Mouse (Mus musculus): ENCODE measurements around the gene Zfp979.
"Not testable (repeated sequence)": the region's sequence is repeated elsewhere in the genome, so short reads cannot be mapped to it uniquely, and the experiment has no call there.

The Zfp979 gene

GRCm38 (mm10) chr4:147642413-147642812, at the start of gene Zfp979:
Gene Zfp979, minus strand, starts transcription at chr4:147642513.
- DNase-seq (ENCODE audit: low spot score): not testable (repeated sequence)

DNA sequence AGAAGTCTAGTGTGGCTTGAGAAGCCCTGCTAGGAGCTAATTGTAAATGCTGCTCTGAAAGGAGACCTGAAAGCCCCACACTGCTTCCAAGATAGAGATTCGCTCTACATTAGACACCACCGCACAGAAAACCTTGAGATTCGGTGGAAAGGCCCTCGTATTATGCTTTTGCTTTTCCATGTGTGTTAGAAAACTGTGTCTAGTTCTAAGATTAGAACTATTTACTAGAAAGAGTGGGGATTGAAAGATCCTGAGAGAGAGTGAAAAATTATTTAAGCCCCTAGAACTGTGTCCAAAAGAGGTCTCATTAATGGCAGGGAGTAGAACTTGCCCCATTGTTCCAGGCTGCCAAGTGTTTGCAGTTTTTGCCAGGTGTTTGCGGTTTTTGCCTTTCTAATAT, 12.9 kb upstream of the Zfp979 start:
- not testable (repeated sequence) for DNase-seq (ENCODE audit: low spot score)

GRCm38 (mm10) chr4:147647407-147647806, 5.1 kb upstream of the Zfp979 start:
- not testable (repeated sequence) for DNase-seq (ENCODE audit: low spot score)

GRCm38 (mm10) chr4:147641932-147642331, 381 bp downstream of the Zfp979 start:
- DNase-seq (ENCODE audit: low spot score): not testable (repeated sequence)

- not testable (repeated sequence) for DNase-seq (ENCODE audit: low spot score)
Measured at GRCm38 (mm10) chr4:147633818-147634262, 8.5 kb downstream of the Zfp979 start.

DNA sequence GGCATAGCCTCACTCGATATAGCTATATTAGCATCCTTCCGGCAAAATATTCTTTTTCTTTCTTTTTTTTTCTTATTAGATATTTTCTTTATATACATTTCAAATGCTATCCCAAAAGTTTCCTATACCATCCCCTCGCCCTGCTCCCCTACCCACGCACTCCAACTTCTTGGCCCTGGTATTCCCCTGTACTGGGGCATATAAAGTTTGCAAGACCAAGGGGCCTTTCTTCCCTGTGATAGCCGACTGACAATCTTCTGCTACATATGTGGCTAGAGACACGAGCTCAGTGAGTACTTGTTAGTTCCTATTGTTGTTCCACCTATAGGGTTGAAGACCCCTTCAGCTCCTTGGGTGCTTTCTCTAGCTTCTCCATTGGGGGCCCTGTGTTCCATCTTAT, 35.8 kb downstream of the Zfp979 start:
- DNase-seq (ENCODE audit: low spot score): not testable (repeated sequence)

DNA sequence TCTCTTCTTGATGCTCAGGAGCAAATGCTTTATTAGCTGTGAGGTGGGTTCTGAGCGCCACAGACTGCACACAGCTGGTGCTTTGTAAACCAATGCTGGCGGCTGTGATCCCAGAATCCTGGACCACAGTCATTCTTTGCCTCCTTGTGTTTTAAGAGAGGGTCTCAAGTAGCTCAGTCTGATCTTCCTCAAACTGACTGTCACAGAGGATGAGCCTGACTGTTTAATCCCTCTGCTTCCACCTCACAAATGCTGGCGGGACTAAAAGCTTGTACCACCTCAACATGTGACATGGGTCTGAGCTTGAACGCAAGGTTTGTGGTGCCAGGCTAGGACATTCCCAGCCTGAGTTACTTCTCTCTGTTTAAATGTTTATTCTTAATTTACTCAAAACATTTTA, 36.8 kb downstream of the Zfp979 start:
- no peak for DNase-seq (ENCODE audit: low spot score)

- no peak for DNase-seq (ENCODE audit: low spot score)
Measured at GRCm38 (mm10) chr4:147603806-147604205, 38.5 kb downstream of the Zfp979 start.

DNA sequence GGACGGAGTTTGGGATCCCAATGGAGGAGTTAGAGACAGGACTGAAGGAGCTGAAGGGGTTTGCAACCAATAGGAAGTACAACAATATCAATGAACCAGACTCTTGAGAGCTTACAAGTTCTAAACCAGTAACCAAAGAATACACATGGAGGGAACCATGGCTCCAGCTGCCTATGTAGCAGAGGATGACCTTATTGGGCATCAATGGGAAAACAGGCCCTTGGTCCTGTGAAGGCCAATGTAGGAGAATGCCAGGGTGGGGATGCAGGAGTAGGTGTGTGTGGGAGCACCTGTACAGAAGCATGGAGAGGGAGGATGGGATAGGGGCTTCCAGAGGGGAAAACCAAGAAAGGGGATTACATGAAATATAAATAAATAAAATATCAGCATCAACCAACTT, 40.4 kb downstream of the Zfp979 start:
- no peak for DNase-seq (ENCODE audit: low spot score)

- no peak for DNase-seq (ENCODE audit: low spot score)
Measured at GRCm38 (mm10) chr4:147598831-147599230, 43.5 kb downstream of the Zfp979 start.

GRCm38 (mm10) chr4:147597685-147598084, 44.6 kb downstream of the Zfp979 start:
- DNase-seq (ENCODE audit: low spot score): no peak

DNA sequence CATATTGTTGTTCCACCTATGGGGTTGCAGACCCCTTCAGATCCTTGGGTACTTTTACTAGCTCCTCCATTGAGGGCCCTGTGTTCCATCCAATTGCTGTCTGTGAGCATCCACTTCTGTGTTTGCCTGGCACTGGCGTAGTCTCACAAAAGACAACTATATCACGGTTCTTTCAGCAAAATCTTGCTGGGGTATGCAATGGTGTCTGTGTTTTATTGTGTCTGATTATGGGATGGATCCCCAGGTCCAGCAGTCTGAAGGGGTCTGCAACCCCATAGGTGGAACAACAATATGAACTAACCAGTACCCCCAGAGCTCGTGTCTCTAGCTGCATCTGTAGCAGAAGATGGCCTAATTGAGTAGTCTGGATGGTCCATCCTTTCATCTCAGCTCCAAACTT, 47.7 kb downstream of the Zfp979 start:
- not testable (repeated sequence) for DNase-seq (ENCODE audit: low spot score)

- DNase-seq (ENCODE audit: low spot score): no peak
Measured at GRCm38 (mm10) chr4:147586511-147587473, 55.5 kb downstream of the Zfp979 start.

DNA sequence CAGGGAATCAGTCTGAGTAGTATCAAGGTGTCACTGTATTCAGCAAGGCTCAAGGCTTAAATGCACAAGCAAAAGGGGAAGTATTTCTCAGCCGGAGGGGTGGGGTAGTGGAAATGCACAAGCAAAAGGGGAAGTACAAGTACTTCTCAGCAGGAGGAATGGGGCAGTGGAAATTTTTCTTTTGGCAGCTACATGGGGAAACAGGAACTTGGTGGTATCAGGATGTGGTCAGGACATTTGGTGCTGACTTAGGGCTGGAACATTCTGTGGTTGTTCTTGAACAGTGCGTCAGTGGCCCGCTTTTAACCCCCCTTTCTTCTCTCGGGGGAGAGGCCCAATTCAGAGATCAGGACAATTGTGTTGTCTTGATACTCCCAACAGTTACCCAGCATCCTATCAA, 62.9 kb downstream of the Zfp979 start:
- not testable (repeated sequence) for DNase-seq (ENCODE audit: low spot score)

- DNase-seq (ENCODE audit: low spot score): not testable (repeated sequence)
Measured at GRCm38 (mm10) chr4:147571156-147571555, 71.2 kb downstream of the Zfp979 start.

DNA sequence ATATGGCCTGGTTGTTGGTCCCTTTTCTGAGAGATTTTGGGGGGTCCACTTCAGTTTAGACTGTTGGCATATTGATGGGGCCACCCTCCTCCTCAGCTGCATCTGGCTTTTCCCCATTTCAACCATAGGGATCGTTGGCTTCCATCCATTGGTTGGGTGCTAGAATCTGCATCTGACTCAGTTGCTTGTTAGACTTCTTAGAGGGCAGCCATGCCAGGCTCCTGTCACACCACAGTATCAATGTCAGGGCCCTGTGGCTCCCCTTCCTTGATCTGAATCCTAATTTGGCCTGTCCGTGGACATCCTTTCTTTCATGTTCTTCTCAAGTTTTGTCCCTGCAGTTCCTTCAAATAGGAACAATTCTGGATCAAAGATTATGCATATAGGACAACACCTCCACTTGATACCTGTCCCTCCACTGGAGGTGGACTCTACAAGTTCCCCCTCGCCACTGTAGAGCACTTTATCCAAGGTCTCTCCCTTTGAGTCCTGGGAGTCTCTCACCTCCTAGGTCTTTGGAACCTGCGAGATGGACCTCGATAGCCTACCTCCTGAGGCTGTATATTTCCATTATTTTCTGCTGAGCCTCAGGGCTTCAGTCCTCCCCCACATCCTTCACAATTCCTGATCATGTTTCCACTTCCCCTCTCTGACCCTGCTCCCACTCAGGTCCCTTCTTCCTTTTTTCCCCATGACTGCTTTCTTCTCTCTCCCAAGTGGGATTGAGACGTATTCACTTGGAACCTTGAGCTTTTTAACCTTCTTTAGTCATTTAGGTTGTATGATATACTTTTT, 76.7 kb downstream of the Zfp979 start:
- no peak for DNase-seq (ENCODE audit: low spot score)
